Mouse (Mus musculus) forebrain, embryonic 14.5 days (tissue): Measurements from ENCODE around the gene Crat. TPM values are rescaled to one million over a fixed set of nuclear protein-coding genes. Genes with fewer than 3 reads are reported as not detected.
A peak's percentile ranks its signal among the peaks of the same experiment; 100 is the strongest.
"Not testable (repeated sequence)": the region's sequence is repeated elsewhere in the genome, so short reads cannot be mapped to it uniquely, and the experiment has no call there.

Experiments used
- ATAC-seq: fragments of 200-750 bp; cut with Nextera tagmentation; 2 replicates; pipeline ENCODE4 v1.8.0; 2017; ENCODE audit warnings: mild to moderate bottlenecking, moderate library complexity
- DNase-seq: peaks from one replicate; pipeline ENCODE4 v3.0.0-alpha.2; 2015; ENCODE audit warnings: low spot score
- H3K27ac ChIP-seq: fragments of 300-500 bp; sonication (generic); 2 replicates; pipeline ENCODE4 v1.5.1; 2014; ENCODE audit warnings: low read depth, mild to moderate bottlenecking, control low read depth, low read length, moderate library complexity
- H3K27me3 ChIP-seq: fragments of 300-500 bp; sonication (generic); replicated peaks from 2 replicates; pipeline ENCODE4 v1.6.1; 2014; ENCODE audit warnings: low read length, control low read depth, mixed read lengths; ENCODE audit not compliant: control insufficient read depth, insufficient read depth
- H3K36me3 ChIP-seq: fragments of 300-500 bp; sonication (generic); 2 replicates; pipeline ENCODE4 v1.6.1; 2014; ENCODE audit warnings: low read length, control low read depth; ENCODE audit not compliant: control insufficient read depth, insufficient read depth
- H3K4me1 ChIP-seq: fragments of 300-500 bp; sonication (generic); 2 replicates; pipeline ENCODE4 v1.6.1; 2014; ENCODE audit warnings: antibody characterized with exemption, low read length, control low read depth; ENCODE audit not compliant: control insufficient read depth, insufficient read depth
- H3K4me2 ChIP-seq: fragments of 300-500 bp; sonication (generic); 2 replicates; pipeline ENCODE4 v1.6.1; 2014; ENCODE audit warnings: mild to moderate bottlenecking, control low read depth, low read length
- H3K4me3 ChIP-seq: fragments of 300-500 bp; sonication (generic); 2 replicates; pipeline ENCODE4 v1.5.1; 2014; ENCODE audit warnings: low read depth, low read length, control low read depth
- H3K9ac ChIP-seq: fragments of 300-500 bp; sonication (generic); 2 replicates; pipeline ENCODE4 v1.6.1; 2014; ENCODE audit warnings: mild to moderate bottlenecking, low read length, control low read depth, moderate library complexity
- H3K9me3 ChIP-seq: fragments of 300-500 bp; sonication (generic); replicated peaks from 2 replicates; pipeline ENCODE4 v1.6.1; 2016; ENCODE audit warnings: low read length, control low read depth, mixed read lengths; ENCODE audit not compliant: control insufficient read depth
- WGBS: fragments of 180-500 bp; shearing (Covaris S2); extraction: QIAGEN DNeasy Blood & Tissue Kit; methylation state at CpG from one replicate; pipeline ENCODE4 v1.1.7; 2014; 5-methylcytosine and 5-hydroxymethylcytosine counted together
- polyA plus RNA-seq: library from polyadenylated mRNA; unstranded; fragments of >200 nt; fragmentation: Nextera tagmentation; extraction: Ambion mirVana; gene quantifications from 2 replicates; pipeline ENCODE4 v1.2.1, GENCODE M21; 2014

The Crat gene
- polyA plus RNA-seq, 1 experiment from 2014 or later = 31.9 TPM

- peaks cover under 1% of the 10 kb centered on the region; the same call in 1 of the 2 replicates for H3K4me1 ChIP-seq
- WGBS = 52% methylated on average over 5 of the region's 5 CpGs
- H3K36me3 ChIP-seq = peaks cover 77% of the 10 kb centered on the region
Observed at GRCm38 (mm10) chr2:30435326-30436155, 19.9 kb upstream of the Crat start.

DNA sequence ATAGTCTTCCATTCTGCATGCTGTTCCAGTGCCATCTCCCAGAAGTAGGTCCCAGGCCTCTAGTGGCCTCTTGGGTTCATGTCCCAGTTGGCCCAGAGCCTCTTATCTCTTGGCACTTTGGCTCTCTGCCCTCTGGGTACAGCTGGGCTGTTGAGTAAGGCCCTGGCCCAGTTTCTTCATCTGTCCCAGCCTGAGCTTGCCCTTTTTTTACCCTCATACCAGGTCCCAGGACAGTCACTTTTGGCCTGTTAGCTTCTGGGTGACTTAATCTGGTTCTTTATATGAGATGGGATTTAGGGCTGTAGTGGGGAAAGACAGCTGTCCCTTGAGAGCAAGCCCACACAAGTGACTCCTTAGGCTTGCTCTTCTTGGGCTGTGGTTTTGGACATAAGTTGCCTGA lies 13.5 kb upstream of the Crat start:
- no peak overlapping the region for H3K4me2 ChIP-seq
- ATAC-seq (no peak), DNase-seq (no peak)
- H3K36me3 ChIP-seq = peaks cover 79% of the 10 kb centered on the region
- no peak overlapping the region for H3K4me3 ChIP-seq
- H3K27ac ChIP-seq = no peak overlapping the region
- no peaks in the 10 kb centered on the region for H3K27me3 ChIP-seq
- H3K9ac ChIP-seq = no peak overlapping the region
- no peaks in the 10 kb centered on the region for H3K4me1 ChIP-seq
- H3K9me3 ChIP-seq = no peaks in the 10 kb centered on the region

More at GRCm38 (mm10) chr2:30435326-30436155, 19.9 kb upstream of the Crat start:
- H3K9me3 ChIP-seq = no peaks in the 10 kb centered on the region
- H3K4me2 ChIP-seq = no peak overlapping the region
- ATAC-seq (peak; percentile 74), DNase-seq (peak; percentile 85)
- H3K9ac ChIP-seq = no peak overlapping the region
- H3K27me3 ChIP-seq = no peaks in the 10 kb centered on the region
- no peak overlapping the region for H3K27ac ChIP-seq
- H3K4me3 ChIP-seq = no peak overlapping the region

- 86% methylated on average over 4 of the region's 4 CpGs for WGBS
- no peak overlapping the region for H3K4me2 ChIP-seq
- no peaks in the 10 kb centered on the region for H3K9me3 ChIP-seq
- H3K4me1 ChIP-seq = peaks cover 7% of the 10 kb centered on the region
- ATAC-seq (no peak), DNase-seq (no peak)
- peaks cover 9% of the 10 kb centered on the region for H3K36me3 ChIP-seq
- no peak overlapping the region for H3K4me3 ChIP-seq
- H3K9ac ChIP-seq = no peak overlapping the region
- H3K27me3 ChIP-seq = no peaks in the 10 kb centered on the region
- H3K27ac ChIP-seq = no peak overlapping the region
Observed at GRCm38 (mm10) chr2:30421432-30421831, 5.8 kb upstream of the Crat start.

- peak overlapping the region; percentile 41; the same call in 1 of the 2 replicates for H3K9ac ChIP-seq
- H3K4me2 ChIP-seq = 0 out of 2 replicates have a peak overlapping the region, but pooled peaks have one; percentile 7
- H3K9me3 ChIP-seq = no peaks in the 10 kb centered on the region
- H3K27me3 ChIP-seq = no peaks in the 10 kb centered on the region
- H3K27ac ChIP-seq = no peak overlapping the region; the same call in 1 of the 2 replicates
- peaks cover 10% of the 10 kb centered on the region for H3K4me1 ChIP-seq
- 0 out of 2 replicates have a peak, but pooled peaks cover 5% of the 10 kb centered on the region for H3K36me3 ChIP-seq
- ATAC-seq = no peak
- DNase-seq = no peak
- WGBS = 34% methylated on average over 10 of the region's 10 CpGs
- H3K4me3 ChIP-seq = no peak overlapping the region
Observed at GRCm38 (mm10) chr2:30419112-30419511, 3.5 kb upstream of the Crat start.

DNA sequence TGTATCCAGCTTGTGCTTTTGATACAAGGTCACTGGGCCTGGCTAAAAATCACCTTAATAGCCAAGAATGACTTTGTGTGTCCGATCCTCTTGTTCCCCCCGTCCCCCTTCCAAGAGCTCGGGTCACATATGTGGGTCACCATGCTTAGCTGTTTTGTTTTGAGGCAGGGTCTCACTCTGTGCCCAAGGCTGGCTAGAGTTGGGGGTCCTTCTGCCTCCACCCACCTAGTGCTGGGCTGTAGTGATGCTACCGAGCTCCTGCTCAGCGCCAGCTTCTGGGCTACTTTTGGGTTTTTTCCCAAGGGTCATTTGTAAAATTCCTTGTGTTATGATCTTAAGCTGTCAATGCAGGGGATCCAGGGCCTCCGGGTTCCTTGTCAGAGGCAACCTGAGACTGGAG lies 2.6 kb upstream of the Crat start:
- H3K9ac ChIP-seq = peak overlapping the region; percentile 32; the same call in 1 of the 2 replicates

GRCm38 (mm10) chr2:30417595-30418165 lies 2.1 kb upstream of the Crat start:
- ATAC-seq (no peak), DNase-seq (no peak)
- Histone ChIP-seq H3K4me1 (peaks cover 10% of the 10 kb centered on the region), H3K27me3 (no peaks in the 10 kb centered on the region), H3K4me3 (no peak overlapping the region), H3K9me3 (no peaks in the 10 kb centered on the region), H3K36me3 (0 out of 2 replicates have a peak, but pooled peaks cover 5% of the 10 kb centered on the region), H3K9ac (no peak overlapping the region), H3K4me2 (peak overlapping the region; percentile 81; the same call in 1 of the 2 replicates), H3K27ac (no peak overlapping the region)
- WGBS = 78% methylated on average over 5 of the region's 5 CpGs

More for the DNA sequence above, 2.6 kb upstream of the Crat start:
- no peak for DNase-seq
- Histone ChIP-seq H3K4me1 (peaks cover 10% of the 10 kb centered on the region), H3K4me3 (no peak overlapping the region), H3K9me3 (no peaks in the 10 kb centered on the region), H3K36me3 (0 out of 2 replicates have a peak, but pooled peaks cover 5% of the 10 kb centered on the region), H3K4me2 (no peak overlapping the region), H3K27ac (no peak overlapping the region), H3K27me3 (no peaks in the 10 kb centered on the region)
- ATAC-seq = no peak
- 82% methylated on average over 6 of the region's 6 CpGs for WGBS

DNA sequence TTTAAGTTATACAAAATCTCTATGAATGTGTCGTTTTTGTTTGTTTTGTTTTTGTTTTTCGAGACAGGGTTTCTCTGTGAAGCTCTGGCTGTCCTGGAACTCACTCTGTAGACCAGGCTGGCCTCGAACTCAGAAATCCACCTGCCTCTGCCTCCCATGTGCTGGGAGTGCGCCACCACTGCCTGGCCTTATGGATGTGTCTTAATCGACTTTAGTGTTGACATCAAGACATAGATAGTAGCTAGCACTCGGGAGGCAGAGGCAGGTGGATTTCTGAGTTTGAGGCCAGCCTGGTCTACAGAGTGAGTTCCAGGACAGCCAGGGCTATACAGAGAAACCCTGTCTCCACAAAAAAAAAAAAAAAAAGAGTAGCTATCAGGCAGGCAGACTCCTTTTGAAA lies 1.5 kb upstream of the Crat start:
- H3K9me3 ChIP-seq, H3K27ac ChIP-seq, DNase-seq, H3K36me3 ChIP-seq, ATAC-seq, H3K9ac ChIP-seq, H3K27me3 ChIP-seq: not testable (repeated sequence)
- WGBS = 77% methylated on average over 6 of the region's 6 CpGs
- H3K4me1 ChIP-seq = peaks cover 10% of the 10 kb centered on the region
- peak overlapping the region; percentile 86; the same call in 1 of the 2 replicates for H3K4me3 ChIP-seq
- H3K4me2 ChIP-seq = peak overlapping the region; percentile 81

GRCm38 (mm10) chr2:30416649-30416965 lies 994 bp upstream of the Crat start:
- WGBS = 1% methylated on average over 7 of the region's 7 CpGs
- peak overlapping the region; percentile 86 for H3K4me3 ChIP-seq
- H3K9ac ChIP-seq = peak overlapping the region; percentile 94
- no peaks in the 10 kb centered on the region for H3K27me3 ChIP-seq
- ATAC-seq (no peak), DNase-seq (no peak)
- peak overlapping the region; percentile 97 for H3K27ac ChIP-seq
- 0 out of 2 replicates have a peak, but pooled peaks cover 6% of the 10 kb centered on the region for H3K36me3 ChIP-seq
- peaks cover 10% of the 10 kb centered on the region for H3K4me1 ChIP-seq
- peak overlapping the region; percentile 81 for H3K4me2 ChIP-seq
- H3K9me3 ChIP-seq = no peaks in the 10 kb centered on the region
